ENCODE assay signal across 31 mouse cellular contexts in the genomic region with DNA sequence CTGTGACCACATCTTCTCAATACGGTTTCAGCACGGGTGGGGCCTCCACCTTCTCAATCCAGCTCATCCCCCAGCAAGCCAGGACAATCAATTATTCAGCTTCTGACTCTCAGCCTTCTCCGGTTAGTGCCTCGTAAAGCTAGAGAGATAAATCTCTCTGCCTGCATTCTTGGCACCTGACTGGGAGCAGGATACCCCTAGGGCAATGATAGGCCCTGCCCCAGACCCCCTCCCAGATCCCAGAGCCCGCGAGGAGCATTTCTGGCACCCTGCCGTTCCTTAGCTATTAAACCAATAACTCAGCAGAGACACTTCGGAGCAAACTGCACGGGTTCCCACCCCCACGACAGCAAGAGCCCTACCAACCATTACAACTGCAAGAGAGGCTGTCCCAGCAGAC. TPM values are rescaled to one million over a fixed set of nuclear protein-coding genes. Genes with fewer than 3 reads are reported as not detected.
A peak's percentile ranks its signal among the peaks of the same experiment; 100 is the strongest.
DNase-seq lines count a peak whose midpoint lies in the region; ATAC-seq and TF ChIP-seq lines count a peak whose summit lies in the region.
"Had no signal": no experiment of that assay in that cellular context is flagged by ENCODE, and none has a peak within 500 bp of the region (broad histone marks: within the 10 kb centered on the region; RNA-seq: fewer than 3 reads in every experiment).

No protein-coding gene starts in this region.

- no peaks in the 10 kb centered on the region for H3K36me3 ChIP-seq in kidney, postnatal 0 days (ENCODE audit: insufficient read depth, low read length)
- no peaks in the 10 kb centered on the region for H3K36me3 ChIP-seq in kidney, embryonic 15.5 days
- H3K36me3 ChIP-seq in limb, embryonic 10.5 days, result no peaks in the 10 kb centered on the region
- no peaks in the 10 kb centered on the region for H3K36me3 ChIP-seq in limb, embryonic 12.5 days
- no peaks in the 10 kb centered on the region for H3K36me3 ChIP-seq in neural tube, embryonic 13.5 days
- no peaks in the 10 kb centered on the region for H3K36me3 ChIP-seq in intestine, postnatal 0 days (ENCODE audit: control insufficient read depth, insufficient read depth)
- H3K36me3 ChIP-seq: embryonic facial prominence, embryonic 10.5 days; embryonic facial prominence, embryonic 13.5 days; forebrain, embryonic 12.5 days; forebrain, embryonic 15.5 days; heart, embryonic 10.5 days; heart, embryonic 13.5 days; hindbrain, embryonic 13.5 days had no signal

- peak; percentile 35 for DNase-seq in kidney, postnatal 0 days (ENCODE audit: low spot score)
- DNase-seq in limb, embryonic 10.5 days (ENCODE audit: low spot score), result no peak
- no peak for DNase-seq in yolk sac, embryonic 10.5 days (ENCODE audit: low spot score)
- no peak for DNase-seq in frontal cortex, postnatal 25 days (ENCODE audit: low spot score in 2 of 2)
- DNase-seq: adrenal gland, adult 2 months; adrenal gland, postnatal 14 days; cerebellum, adult 11 months; cerebellum, adult 2 months; cerebellum, adult 9-11 months; cerebellum, postnatal 36 days; embryo, embryonic 11 days; gastrocnemius, postnatal 10 days; gastrocnemius, postnatal 36 days; heart, adult 2 months; heart, postnatal 14 days; heart, postnatal 4 days had no signal

- H3K4me1 ChIP-seq in kidney, postnatal 0 days (replicated peaks; ENCODE audit: insufficient read depth, low read length), result peaks cover 8% of the 10 kb centered on the region; the same call in 1 of the 2 replicates
- peaks cover 37% of the 10 kb centered on the region for H3K4me1 ChIP-seq in kidney, embryonic 15.5 days
- H3K4me1 ChIP-seq in limb, embryonic 10.5 days, result peaks cover 83% of the 10 kb centered on the region
- peaks cover 69% of the 10 kb centered on the region for H3K4me1 ChIP-seq in limb, embryonic 12.5 days (replicated peaks)
- H3K4me1 ChIP-seq in neural tube, embryonic 13.5 days (replicated peaks), result peaks cover 39% of the 10 kb centered on the region
- H3K4me1 ChIP-seq in intestine, postnatal 0 days (replicated peaks; ENCODE audit: control insufficient read depth, insufficient read depth, low read length), result no peaks in the 10 kb centered on the region; the same call in 1 of the 2 replicates

- H3K27me3 ChIP-seq in kidney, postnatal 0 days (ENCODE audit: insufficient read depth, low read length), result no peaks in the 10 kb centered on the region
- peaks cover 44% of the 10 kb centered on the region for H3K27me3 ChIP-seq in kidney, embryonic 15.5 days
- peaks cover 39% of the 10 kb centered on the region for H3K27me3 ChIP-seq in limb, embryonic 10.5 days (ENCODE audit: low read depth, poor library complexity, severe bottlenecking)
- peaks cover 49% of the 10 kb centered on the region for H3K27me3 ChIP-seq in limb, embryonic 12.5 days
- no peaks in the 10 kb centered on the region for H3K27me3 ChIP-seq in neural tube, embryonic 13.5 days
- no peaks in the 10 kb centered on the region for H3K27me3 ChIP-seq in intestine, postnatal 0 days (replicated peaks; ENCODE audit: control insufficient read depth, insufficient read depth, low read length)
- H3K27me3 ChIP-seq: embryonic facial prominence, embryonic 13.5 days; forebrain, embryonic 12.5 days; forebrain, embryonic 15.5 days; hindbrain, embryonic 13.5 days had no signal

- H3K9ac ChIP-seq in kidney, postnatal 0 days (ENCODE audit: low read depth, low read length), result no peak overlapping the region
- H3K9ac ChIP-seq in kidney, embryonic 15.5 days, result no peak overlapping the region
- no peak overlapping the region for H3K9ac ChIP-seq in limb, embryonic 12.5 days (replicated peaks)
- H3K9ac ChIP-seq in neural tube, embryonic 13.5 days, result peak overlapping the region; percentile 26; the same call in 1 of the 2 replicates
- no peak overlapping the region for H3K9ac ChIP-seq in intestine, postnatal 0 days (ENCODE audit: low read depth, low read length)
- H3K9ac ChIP-seq: embryonic facial prominence, embryonic 13.5 days; forebrain, embryonic 12.5 days; forebrain, embryonic 15.5 days; heart, embryonic 13.5 days; hindbrain, embryonic 13.5 days had no signal

- no peak overlapping the region for H3K27ac ChIP-seq in kidney, postnatal 0 days
- H3K27ac ChIP-seq in kidney, embryonic 15.5 days, result no peak overlapping the region
- peak overlapping the region; percentile 63 for H3K27ac ChIP-seq in limb, embryonic 10.5 days
- 0 out of 2 replicates have a peak overlapping the region, but pooled peaks have one; percentile 30 for H3K27ac ChIP-seq in limb, embryonic 12.5 days
- peak overlapping the region; percentile 61 for H3K27ac ChIP-seq in neural tube, embryonic 13.5 days (replicated peaks)
- H3K27ac ChIP-seq in intestine, postnatal 0 days (ENCODE audit: low read depth, low read length), result no peak overlapping the region
- H3K27ac ChIP-seq: embryonic facial prominence, embryonic 10.5 days; embryonic facial prominence, embryonic 13.5 days; forebrain, embryonic 12.5 days; forebrain, embryonic 15.5 days; heart, adult 2 months; heart, embryonic 13.5 days; hindbrain, embryonic 13.5 days had no signal

- ATAC-seq in kidney, postnatal 0 days (replicated peaks; ENCODE audit: low FRiP score, low read depth), result no peak
- no peak for ATAC-seq in kidney, embryonic 15.5 days (replicated peaks; ENCODE audit: low FRiP score)
- ATAC-seq in limb, embryonic 12.5 days (ENCODE audit: insufficient number of reproducible peaks, insufficient read depth, low FRiP score, low TSS enrichment, low read depth), result no peak
- ATAC-seq in neural tube, embryonic 13.5 days (ENCODE audit: low read depth), result peak; percentile 41; the same call in 1 of the 2 replicates
- no peak for ATAC-seq in intestine, postnatal 0 days
- ATAC-seq: CD4-positive, CD25-positive, alpha-beta regulatory T cell, adult 4 months; forebrain, embryonic 15.5 days had no signal

- no peaks in the 10 kb centered on the region for H3K9me3 ChIP-seq in kidney, postnatal 0 days (replicated peaks; ENCODE audit: low read length)
- H3K9me3 ChIP-seq in kidney, embryonic 15.5 days (replicated peaks), result no peaks in the 10 kb centered on the region
- H3K9me3 ChIP-seq in limb, embryonic 10.5 days (replicated peaks), result no peaks in the 10 kb centered on the region
- H3K9me3 ChIP-seq in limb, embryonic 12.5 days, result no peaks in the 10 kb centered on the region
- no peaks in the 10 kb centered on the region for H3K9me3 ChIP-seq in neural tube, embryonic 13.5 days
- no peaks in the 10 kb centered on the region for H3K9me3 ChIP-seq in intestine, postnatal 0 days (ENCODE audit: control insufficient read depth)
- H3K9me3 ChIP-seq: embryonic facial prominence, embryonic 10.5 days; embryonic facial prominence, embryonic 13.5 days; forebrain, embryonic 12.5 days; forebrain, embryonic 15.5 days; heart, embryonic 10.5 days; heart, embryonic 13.5 days; hindbrain, embryonic 13.5 days had no signal

- no peak for TF ChIP-seq CTCF in kidney, postnatal 0 days (IDR thresholded peaks at IDR 0.05; ENCODE audit: low read depth)
- TF ChIP-seq CTCF in intestine, postnatal 0 days (IDR thresholded peaks at IDR 0.05; ENCODE audit: low read depth), result no peak

- no peak overlapping the region for H3K4me2 ChIP-seq in kidney, postnatal 0 days (ENCODE audit: low read length)
- H3K4me2 ChIP-seq in kidney, embryonic 15.5 days, result no peak overlapping the region
- H3K4me2 ChIP-seq in limb, embryonic 12.5 days, result no peak overlapping the region
- H3K4me2 ChIP-seq in neural tube, embryonic 13.5 days, result no peak overlapping the region
- H3K4me2 ChIP-seq in intestine, postnatal 0 days (replicated peaks; ENCODE audit: low read depth), result no peak overlapping the region
- H3K4me2 ChIP-seq: embryonic facial prominence, embryonic 13.5 days; forebrain, embryonic 12.5 days; forebrain, embryonic 15.5 days; heart, embryonic 13.5 days; hindbrain, embryonic 13.5 days had no signal

- 5% methylated on average over 10 of the region's 10 CpGs for WGBS in kidney, postnatal 0 days
- 14% methylated on average over 10 of the region's 10 CpGs for WGBS in kidney, embryonic 15.5 days
- WGBS in limb, embryonic 10.5 days, result 16% methylated on average over 10 of the region's 10 CpGs
- 9% methylated on average over 10 of the region's 10 CpGs for WGBS in limb, embryonic 12.5 days
- WGBS in neural tube, embryonic 13.5 days, result 6% methylated on average over 10 of the region's 10 CpGs
- 46% methylated on average over 10 of the region's 10 CpGs for WGBS in intestine, postnatal 0 days

- no peak overlapping the region for H3K4me3 ChIP-seq in kidney, postnatal 0 days (replicated peaks; ENCODE audit: low read depth, low read length)
- H3K4me3 ChIP-seq in kidney, embryonic 15.5 days (replicated peaks), result no peak overlapping the region
- H3K4me3 ChIP-seq in limb, embryonic 10.5 days, result no peak overlapping the region
- H3K4me3 ChIP-seq in limb, embryonic 12.5 days (replicated peaks), result no peak overlapping the region
- no peak overlapping the region for H3K4me3 ChIP-seq in neural tube, embryonic 13.5 days
- no peak overlapping the region for H3K4me3 ChIP-seq in intestine, postnatal 0 days (ENCODE audit: low read depth, low read length)
- H3K4me3 ChIP-seq: embryonic facial prominence, embryonic 10.5 days; embryonic facial prominence, embryonic 13.5 days; erythroblast, embryonic 14.5 days; forebrain, embryonic 12.5 days; forebrain, embryonic 15.5 days; heart, adult 2 months; heart, embryonic 10.5 days; heart, embryonic 13.5 days; hindbrain, embryonic 13.5 days had no signal

RNA-seq across cellular contexts. Expression of a gene that starts 36.3 kb away (rescaled TPM):
- polyA plus RNA-seq in kidney, postnatal 0 days (2015; fragmentation: Nextera tagmentation; extraction: Ambion mirVana), result not detected in 2 replicates
- polyA plus RNA-seq in kidney, embryonic 15.5 days (2015; fragmentation: Nextera tagmentation; extraction: Ambion mirVana), result not detected in 2 replicates
- polyA plus RNA-seq in limb, embryonic 10.5 days (2016; fragmentation: Nextera tagmentation; extraction: Ambion mirVana), result not detected in 2 replicates
- polyA plus RNA-seq in limb, embryonic 12.5 days (2016; fragmentation: Nextera tagmentation; extraction: Ambion mirVana), result not detected in 2 replicates
- polyA plus RNA-seq in neural tube, embryonic 13.5 days (2015; fragmentation: Nextera tagmentation; extraction: Ambion mirVana), result not detected in 2 replicates
- not detected in 2 replicates for polyA plus RNA-seq in intestine, postnatal 0 days (2015; fragmentation: Nextera tagmentation; extraction: Ambion mirVana)
- polyA plus RNA-seq: adrenal gland, adult 2 months; CD4-positive, CD25-positive, alpha-beta regulatory T cell, adult 4 months; cerebellum, adult 2 months; cortical plate, adult 2 months; embryonic facial prominence, embryonic 10.5 days; embryonic facial prominence, embryonic 13.5 days; erythroblast, embryonic 14.5 days; forebrain, embryonic 12.5 days; forebrain, embryonic 15.5 days; heart, adult 2 months; heart, embryonic 10.5 days; heart, embryonic 13.5 days; heart, embryonic 16.5 days; hindbrain, embryonic 13.5 days had no signal

RNA-seq across cellular contexts. Expression of a gene that starts 53.5 kb away (rescaled TPM):
- polyA plus RNA-seq in kidney, postnatal 0 days (2015; fragmentation: Nextera tagmentation; extraction: Ambion mirVana), result 13.1 and 13.5 TPM in 2 replicates
- polyA plus RNA-seq in kidney, embryonic 15.5 days (2015; fragmentation: Nextera tagmentation; extraction: Ambion mirVana), result 15.6 and 17.5 TPM in 2 replicates
- 14.1 and 16.7 TPM in 2 replicates for polyA plus RNA-seq in limb, embryonic 10.5 days (2016; fragmentation: Nextera tagmentation; extraction: Ambion mirVana)
- polyA plus RNA-seq in limb, embryonic 12.5 days (2016; fragmentation: Nextera tagmentation; extraction: Ambion mirVana), result 18.5 and 20.0 TPM in 2 replicates
- polyA plus RNA-seq in neural tube, embryonic 13.5 days (2015; fragmentation: Nextera tagmentation; extraction: Ambion mirVana), result 15.3 and 17.0 TPM in 2 replicates
- polyA plus RNA-seq in intestine, postnatal 0 days (2015; fragmentation: Nextera tagmentation; extraction: Ambion mirVana), result 4.3 and 5.0 TPM in 2 replicates

RNA-seq across cellular contexts. Expression of a gene that starts 54.0 kb away (rescaled TPM):
- polyA plus RNA-seq in kidney, postnatal 0 days (2015; fragmentation: Nextera tagmentation; extraction: Ambion mirVana), result 1.0 and 1.2 TPM in 2 replicates
- polyA plus RNA-seq in kidney, embryonic 15.5 days (2015; fragmentation: Nextera tagmentation; extraction: Ambion mirVana), result 2.6 and 3.6 TPM in 2 replicates
- 1.3 and 3.8 TPM in 2 replicates for polyA plus RNA-seq in limb, embryonic 10.5 days (2016; fragmentation: Nextera tagmentation; extraction: Ambion mirVana)
- 8.3 and 9.9 TPM in 2 replicates for polyA plus RNA-seq in limb, embryonic 12.5 days (2016; fragmentation: Nextera tagmentation; extraction: Ambion mirVana)
- 19.6 and 23.9 TPM in 2 replicates for polyA plus RNA-seq in neural tube, embryonic 13.5 days (2015; fragmentation: Nextera tagmentation; extraction: Ambion mirVana)
- 1.6 and 1.9 TPM in 2 replicates for polyA plus RNA-seq in intestine, postnatal 0 days (2015; fragmentation: Nextera tagmentation; extraction: Ambion mirVana)
- polyA plus RNA-seq: CD4-positive, CD25-positive, alpha-beta regulatory T cell, adult 4 months had no signal

Comparison
In these comparisons a context has a peak if more than half of its experiments do, and no peak if none do; other contexts are left out.
1. H3K27ac ChIP-seq: peak in limb, embryonic 10.5 days (single experiment), limb, embryonic 12.5 days (single experiment) and neural tube, embryonic 13.5 days (single experiment); none in kidney, postnatal 0 days (single experiment), kidney, embryonic 15.5 days (single experiment) and intestine, postnatal 0 days (single experiment).